Mouse (Mus musculus): ENCODE measurements around the gene Slc16a13.
"Not testable (repeated sequence)": the region's sequence is repeated elsewhere in the genome, so short reads cannot be mapped to it uniquely, and the experiment has no call there.

Slc16a13 gene

GRCm38 (mm10) chr11:70171847-70172246, 49.0 kb downstream of the Slc16a13 start:
- CTCF ChIA-PET, result no interaction called here

- CTCF ChIA-PET, result interaction anchor here (0.6 kb wide), 1 partner anchor 41 kb away, joined by 3 read pairs; the partner anchor contains the start of gene Slc16a11
Observed at GRCm38 (mm10) chr11:70171181-70171580, 49.7 kb downstream of the Slc16a13 start.

GRCm38 (mm10) chr11:70170291-70170690, 50.6 kb downstream of the Slc16a13 start:
- CTCF ChIA-PET, result interaction anchor here (0.5 to 0.6 kb wide), 2 partner anchors 42 to 122 kb away, joined by 3 read pairs; partner anchors contain the start of gene Slc16a11

- CTCF ChIA-PET, result not testable (repeated sequence)
Observed at GRCm38 (mm10) chr11:70169471-70169870, 51.4 kb downstream of the Slc16a13 start.

- CTCF ChIA-PET, result no interaction called here
Observed at GRCm38 (mm10) chr11:70168136-70168535, 52.7 kb downstream of the Slc16a13 start.

Data from spleen, embryonic (tissue).